Mouse (Mus musculus): ENCODE data around the gene Eif4a2.

DNA sequence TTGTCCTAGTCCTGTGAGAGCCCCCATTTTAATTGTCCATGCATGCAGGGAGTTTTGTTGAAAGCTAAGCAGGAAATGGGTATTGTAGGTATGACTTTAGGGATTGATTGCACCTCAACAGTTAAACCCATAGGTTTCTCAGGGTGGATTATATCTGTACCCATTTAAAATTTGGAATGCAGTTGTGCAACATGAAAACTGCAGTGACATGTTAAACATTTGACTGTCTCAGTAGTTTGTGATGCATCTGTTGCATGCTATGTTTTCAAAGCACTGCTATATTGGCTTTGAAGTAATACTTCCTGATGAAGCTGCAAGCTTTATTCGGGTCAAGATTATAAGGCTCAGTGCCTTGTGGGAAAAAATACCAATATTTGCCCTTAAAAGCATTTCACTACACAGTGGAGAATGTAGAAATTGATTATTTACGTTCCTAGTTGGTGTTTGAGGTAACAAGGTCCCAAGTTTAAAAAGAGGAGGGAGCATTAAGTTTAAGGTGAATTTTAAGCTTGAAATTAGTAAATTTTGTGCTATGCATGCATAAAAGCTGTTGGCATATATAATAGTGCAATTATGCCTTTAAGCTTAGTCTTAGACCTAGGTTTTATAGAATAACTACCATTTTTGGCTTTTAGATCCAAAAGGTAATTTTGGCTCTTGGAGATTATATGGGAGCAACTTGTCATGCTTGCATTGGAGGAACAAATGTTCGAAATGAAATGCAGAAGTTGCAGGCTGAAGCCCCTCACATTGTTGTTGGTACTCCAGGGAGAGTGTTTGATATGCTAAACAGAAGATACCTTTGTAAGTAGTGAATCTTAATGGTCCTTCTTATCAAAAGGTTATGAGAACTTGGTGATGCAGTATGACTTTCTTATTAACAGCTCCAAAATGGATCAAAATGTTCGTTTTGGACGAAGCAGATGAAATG lies 2.4 kb downstream of the Eif4a2 start:
- no peak for TF ChIP-seq MYOD1 (IDR thresholded peaks at IDR 0.05; ENCODE audit: control insufficient read depth, insufficient read length, low read depth)
- TF ChIP-seq USF1 (IDR thresholded peaks at IDR 0.05; ENCODE audit: low read depth), result no peak
- no peak for TF ChIP-seq CTCF (IDR thresholded peaks at IDR 0.05; ENCODE audit: control insufficient read depth, insufficient read depth, insufficient read length)
- TF ChIP-seq CEBPB (IDR thresholded peaks at IDR 0.05; ENCODE audit: low read depth), result no peak
- TF ChIP-seq MYOG (IDR thresholded peaks at IDR 0.05; ENCODE audit: control insufficient read depth, extremely low read depth, insufficient read length), result no peak
- no peak for TF ChIP-seq MAX (IDR thresholded peaks at IDR 0.05)
- no peak for TF ChIP-seq FOSL1 (IDR thresholded peaks at IDR 0.05; ENCODE audit: insufficient read depth, low read length, poor library complexity, severe bottlenecking)
